Mouse (Mus musculus): ENCODE results near the gene Fgf14. TPM values are rescaled to one million over a fixed set of nuclear protein-coding genes. Genes with fewer than 3 reads are reported as not detected.
"Not testable (repeated sequence)": the region's sequence is repeated elsewhere in the genome, so short reads cannot be mapped to it uniquely, and the experiment has no call there.

Fgf14 gene
- polyA plus RNA-seq, 1 experiment from 2014 or later: 8.3 TPM

DNA sequence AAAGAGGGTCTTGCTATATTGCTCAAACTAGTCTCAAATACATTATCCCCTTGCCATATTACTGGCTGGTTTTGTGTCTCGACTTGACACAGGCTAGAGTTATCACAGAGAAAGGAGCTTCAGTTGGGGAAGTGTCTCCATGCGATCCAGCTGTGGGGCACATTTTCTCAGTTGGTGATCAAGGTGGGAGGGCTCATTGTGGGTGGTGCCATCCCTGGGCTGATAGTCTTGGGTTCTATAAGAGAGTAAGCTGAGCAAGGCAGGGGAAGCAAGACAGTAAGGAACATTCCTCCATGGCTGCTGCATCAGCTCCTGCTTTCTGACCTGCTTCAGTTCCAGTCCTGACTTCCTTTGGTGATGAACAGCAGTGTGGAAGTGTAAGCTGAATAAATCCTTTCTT is 141.6 kb downstream of the Fgf14 start:
- not testable (repeated sequence) for H3K4me1 ChIP-seq (replicated peaks; ENCODE audit: control insufficient read depth, insufficient read depth, low read length); H3K9ac ChIP-seq (ENCODE audit: low read depth, low read length); DNase-seq (ENCODE audit: low spot score); H3K4me2 ChIP-seq (replicated peaks; ENCODE audit: low read depth, low read length); H3K27ac ChIP-seq (ENCODE audit: low read depth, low read length); ATAC-seq (ENCODE audit: low FRiP score); H3K9me3 ChIP-seq (ENCODE audit: control insufficient read depth, low read length); H3K4me3 ChIP-seq (ENCODE audit: low read depth, low read length); H3K27me3 ChIP-seq (ENCODE audit: control insufficient read depth, insufficient read depth, low read length); H3K36me3 ChIP-seq (ENCODE audit: control insufficient read depth, insufficient read depth, low read length)
- 66% methylated on average over 2 of the region's 2 CpGs for WGBS

GRCm38 (mm10) chr14:124532051-124532450 is 144.9 kb downstream of the Fgf14 start:
- DNase-seq (ENCODE audit: low spot score) (no peak), ATAC-seq (ENCODE audit: low FRiP score) (no peak)
- Histone ChIP-seq H3K27ac (ENCODE audit: low read depth, low read length) (no peak overlapping the region), H3K4me2 (replicated peaks; ENCODE audit: low read depth, low read length) (no peak overlapping the region), H3K4me3 (ENCODE audit: low read depth, low read length) (no peak overlapping the region), H3K4me1 (replicated peaks; ENCODE audit: control insufficient read depth, insufficient read depth, low read length) (no peaks in the 10 kb centered on the region), H3K27me3 (ENCODE audit: control insufficient read depth, insufficient read depth, low read length) (no peaks in the 10 kb centered on the region), H3K36me3 (ENCODE audit: control insufficient read depth, insufficient read depth, low read length) (no peaks in the 10 kb centered on the region), H3K9me3 (ENCODE audit: control insufficient read depth, low read length) (no peaks in the 10 kb centered on the region), H3K9ac (ENCODE audit: low read depth, low read length) (no peak overlapping the region)
- 79% methylated on average over 1 of the region's 1 CpGs for WGBS

DNA sequence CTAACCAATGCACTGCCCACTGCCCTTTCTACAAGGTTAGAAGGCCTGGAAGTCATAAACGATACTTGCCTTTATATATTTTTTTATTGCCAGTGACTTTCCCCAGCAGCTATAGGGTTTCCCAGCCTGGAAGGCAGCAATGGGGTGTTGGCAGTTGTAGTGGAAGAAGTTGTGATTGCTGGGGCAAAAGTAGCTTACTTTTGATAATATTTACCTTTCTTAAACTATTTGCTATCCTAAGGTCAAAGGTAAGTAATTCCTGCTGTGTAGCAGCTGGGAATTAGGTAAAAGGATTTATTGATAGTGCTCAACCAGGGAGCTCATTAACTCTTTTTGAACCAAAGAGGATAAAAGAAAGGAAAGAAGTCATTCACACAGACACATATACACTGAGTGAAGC is 164.9 kb downstream of the Fgf14 start:
- WGBS: 75% methylated on average over 1 of the region's 1 CpGs
- Histone ChIP-seq H3K36me3 (ENCODE audit: control insufficient read depth, insufficient read depth, low read length) (no peaks in the 10 kb centered on the region), H3K9ac (ENCODE audit: low read depth, low read length) (no peak overlapping the region), H3K4me2 (replicated peaks; ENCODE audit: low read depth, low read length) (no peak overlapping the region), H3K4me3 (ENCODE audit: low read depth, low read length) (no peak overlapping the region), H3K27me3 (ENCODE audit: control insufficient read depth, insufficient read depth, low read length) (no peaks in the 10 kb centered on the region), H3K9me3 (ENCODE audit: control insufficient read depth, low read length) (no peaks in the 10 kb centered on the region), H3K4me1 (replicated peaks; ENCODE audit: control insufficient read depth, insufficient read depth, low read length) (no peaks in the 10 kb centered on the region), H3K27ac (ENCODE audit: low read depth, low read length) (no peak overlapping the region)
- DNase-seq (ENCODE audit: low spot score): no peak
- ATAC-seq (ENCODE audit: low FRiP score): no peak

DNA sequence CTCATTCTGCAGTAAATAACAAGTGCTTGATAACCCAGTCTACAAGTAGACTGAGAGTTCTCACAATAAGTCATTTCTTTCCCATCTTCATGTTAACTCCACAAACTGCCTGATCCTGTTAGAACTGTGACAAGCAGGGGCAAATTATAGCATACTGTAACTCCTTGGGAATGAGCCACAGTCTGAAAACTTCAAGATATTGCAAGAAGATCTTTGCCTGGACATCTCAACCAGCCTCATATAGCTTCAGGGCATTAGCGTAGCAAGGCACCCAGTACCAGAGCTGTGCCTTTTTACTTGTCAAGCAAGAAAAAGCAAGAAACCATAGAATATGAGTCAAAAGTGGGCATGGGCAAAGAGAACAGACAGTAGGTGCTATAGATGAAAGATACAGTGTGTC is 188.0 kb downstream of the Fgf14 start:
- no peak overlapping the region for H3K4me2 ChIP-seq (replicated peaks; ENCODE audit: low read depth, low read length)
- no peak for ATAC-seq (ENCODE audit: low FRiP score)
- no peak overlapping the region for H3K9ac ChIP-seq (ENCODE audit: low read depth, low read length)
- H3K4me3 ChIP-seq (ENCODE audit: low read depth, low read length): no peak overlapping the region
- DNase-seq (ENCODE audit: low spot score): no peak
- H3K36me3 ChIP-seq (ENCODE audit: control insufficient read depth, insufficient read depth, low read length): no peaks in the 10 kb centered on the region
- no peak overlapping the region for H3K27ac ChIP-seq (ENCODE audit: low read depth, low read length)
- WGBS: 90% methylated on average over 1 of the region's 1 CpGs
- no peaks in the 10 kb centered on the region for H3K27me3 ChIP-seq (ENCODE audit: control insufficient read depth, insufficient read depth, low read length)
- H3K4me1 ChIP-seq (replicated peaks; ENCODE audit: control insufficient read depth, insufficient read depth, low read length): no peaks in the 10 kb centered on the region
- H3K9me3 ChIP-seq (ENCODE audit: control insufficient read depth, low read length): no peaks in the 10 kb centered on the region

DNA sequence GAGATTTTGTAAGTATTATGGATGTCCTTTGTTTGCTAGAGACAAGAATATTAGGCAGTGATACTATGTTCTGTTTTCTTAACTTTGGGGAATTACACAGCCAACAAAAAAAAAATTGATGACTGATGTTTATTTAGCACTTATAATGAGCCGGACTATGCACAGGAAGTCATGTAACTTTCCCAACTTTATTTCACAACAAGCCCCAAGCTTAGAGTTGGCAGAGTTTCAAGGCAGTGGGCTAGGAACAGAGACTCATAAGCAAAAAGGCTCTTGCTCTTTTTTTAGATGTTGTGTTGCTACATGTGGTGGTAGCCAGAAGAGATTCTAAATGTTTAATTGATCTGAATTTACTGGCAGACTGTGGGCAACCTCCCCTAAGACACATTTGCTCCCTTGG is 191.7 kb downstream of the Fgf14 start:
- Histone ChIP-seq H3K9me3 (ENCODE audit: control insufficient read depth, low read length) (no peaks in the 10 kb centered on the region), H3K4me3 (ENCODE audit: low read depth, low read length) (no peak overlapping the region), H3K27me3 (ENCODE audit: control insufficient read depth, insufficient read depth, low read length) (no peaks in the 10 kb centered on the region), H3K27ac (ENCODE audit: low read depth, low read length) (no peak overlapping the region), H3K4me2 (replicated peaks; ENCODE audit: low read depth, low read length) (no peak overlapping the region), H3K36me3 (ENCODE audit: control insufficient read depth, insufficient read depth, low read length) (no peaks in the 10 kb centered on the region), H3K9ac (ENCODE audit: low read depth, low read length) (no peak overlapping the region), H3K4me1 (replicated peaks; ENCODE audit: control insufficient read depth, insufficient read depth, low read length) (no peaks in the 10 kb centered on the region)
- no peak for ATAC-seq (ENCODE audit: low FRiP score)
- no peak for DNase-seq (ENCODE audit: low spot score)
- 81% methylated on average over 1 of the region's 1 CpGs for WGBS

DNA sequence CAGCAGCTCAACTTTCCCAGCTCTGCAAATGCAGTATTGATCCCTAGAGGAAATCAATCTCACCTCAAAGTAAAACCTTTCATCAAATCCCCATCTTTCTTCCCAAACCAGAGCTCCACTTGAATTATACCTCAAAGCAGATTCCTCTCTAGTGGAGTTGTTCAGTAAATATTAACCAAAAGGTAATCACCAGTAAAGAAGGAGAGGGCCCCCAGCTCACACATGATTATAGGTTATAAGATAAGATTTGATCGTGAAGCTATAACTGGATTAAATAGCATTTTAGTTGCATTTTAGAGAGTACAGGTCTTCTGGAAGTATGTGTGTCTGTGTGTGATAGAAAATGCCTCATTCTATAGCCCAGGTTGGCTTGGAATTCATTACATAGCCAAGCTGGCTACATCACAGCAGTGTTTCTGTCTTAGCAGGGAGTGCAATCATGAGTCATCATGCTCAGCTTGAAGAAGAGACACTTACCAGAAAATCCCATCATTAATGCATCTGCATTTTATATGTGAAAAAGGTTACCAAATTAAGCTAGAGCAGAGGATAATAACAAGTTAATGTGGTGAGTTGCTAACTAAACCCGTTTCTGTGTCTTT is 202.8 kb downstream of the Fgf14 start:
- WGBS: 82% methylated on average over 2 of the region's 2 CpGs
- no peak overlapping the region for H3K4me2 ChIP-seq (replicated peaks; ENCODE audit: low read depth, low read length)
- ATAC-seq (ENCODE audit: low FRiP score): no peak
- DNase-seq (ENCODE audit: low spot score): no peak
- no peaks in the 10 kb centered on the region for H3K36me3 ChIP-seq (ENCODE audit: control insufficient read depth, insufficient read depth, low read length)
- H3K9me3 ChIP-seq (ENCODE audit: control insufficient read depth, low read length): no peaks in the 10 kb centered on the region
- no peaks in the 10 kb centered on the region for H3K4me1 ChIP-seq (replicated peaks; ENCODE audit: control insufficient read depth, insufficient read depth, low read length)
- no peak overlapping the region for H3K4me3 ChIP-seq (ENCODE audit: low read depth, low read length)
- H3K27ac ChIP-seq (ENCODE audit: low read depth, low read length): no peak overlapping the region
- no peaks in the 10 kb centered on the region for H3K27me3 ChIP-seq (ENCODE audit: control insufficient read depth, insufficient read depth, low read length)
- no peak overlapping the region for H3K9ac ChIP-seq (ENCODE audit: low read depth, low read length)

DNA sequence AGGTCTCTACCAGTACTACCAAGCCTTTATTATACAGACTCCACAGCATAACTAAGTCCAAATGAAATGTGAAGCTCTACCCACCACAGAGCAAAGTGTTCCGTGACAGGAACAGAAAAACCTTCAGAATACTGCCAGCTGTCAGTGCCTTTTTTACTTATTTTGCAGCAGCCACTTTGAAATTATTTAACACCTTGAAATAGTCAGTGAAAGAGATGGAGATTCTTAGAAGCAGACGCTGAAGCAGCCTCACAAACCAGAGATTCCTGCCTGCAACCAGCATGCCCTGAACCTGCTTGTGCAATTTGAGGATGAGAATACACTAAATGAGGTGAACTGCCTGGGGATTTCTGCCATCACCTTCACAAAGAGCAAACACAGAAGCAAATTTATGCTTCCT is 206.0 kb downstream of the Fgf14 start:
- H3K9me3 ChIP-seq (ENCODE audit: control insufficient read depth, low read length): no peaks in the 10 kb centered on the region
- no peak overlapping the region for H3K4me2 ChIP-seq (replicated peaks; ENCODE audit: low read depth, low read length)
- no peak overlapping the region for H3K4me3 ChIP-seq (ENCODE audit: low read depth, low read length)
- no peaks in the 10 kb centered on the region for H3K4me1 ChIP-seq (replicated peaks; ENCODE audit: control insufficient read depth, insufficient read depth, low read length)
- no peak for ATAC-seq (ENCODE audit: low FRiP score)
- H3K36me3 ChIP-seq (ENCODE audit: control insufficient read depth, insufficient read depth, low read length): no peaks in the 10 kb centered on the region
- H3K27me3 ChIP-seq (ENCODE audit: control insufficient read depth, insufficient read depth, low read length): no peaks in the 10 kb centered on the region
- no peak for DNase-seq (ENCODE audit: low spot score)
- H3K9ac ChIP-seq (ENCODE audit: low read depth, low read length): no peak overlapping the region
- WGBS: 81% methylated on average over 2 of the region's 2 CpGs
- no peak overlapping the region for H3K27ac ChIP-seq (ENCODE audit: low read depth, low read length)

DNA sequence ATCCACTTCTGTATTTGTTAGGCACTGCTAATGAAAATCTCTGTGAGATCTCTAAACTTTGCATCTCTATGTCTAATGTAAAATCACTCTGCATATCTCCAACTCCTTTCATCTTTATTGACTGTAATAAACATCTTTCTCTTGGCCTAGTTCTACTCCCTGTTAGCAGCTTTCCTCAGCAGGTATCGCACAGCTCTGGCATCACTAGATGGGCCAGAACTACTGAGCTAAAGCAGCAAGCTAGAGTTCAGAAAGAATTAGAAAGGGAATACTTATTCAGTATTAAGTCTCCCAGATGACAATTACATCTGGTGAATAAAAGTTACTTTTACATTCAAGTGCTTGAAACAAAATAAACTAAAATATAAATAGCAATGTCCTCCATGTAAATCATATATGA is 221.8 kb downstream of the Fgf14 start:
- no peak for DNase-seq (ENCODE audit: low spot score)
- Histone ChIP-seq H3K4me1 (replicated peaks; ENCODE audit: control insufficient read depth, insufficient read depth, low read length) (no peaks in the 10 kb centered on the region), H3K27ac (ENCODE audit: low read depth, low read length) (no peak overlapping the region), H3K9ac (ENCODE audit: low read depth, low read length) (no peak overlapping the region), H3K36me3 (ENCODE audit: control insufficient read depth, insufficient read depth, low read length) (no peaks in the 10 kb centered on the region), H3K9me3 (ENCODE audit: control insufficient read depth, low read length) (no peaks in the 10 kb centered on the region), H3K4me3 (ENCODE audit: low read depth, low read length) (no peak overlapping the region), H3K4me2 (replicated peaks; ENCODE audit: low read depth, low read length) (no peak overlapping the region), H3K27me3 (ENCODE audit: control insufficient read depth, insufficient read depth, low read length) (no peaks in the 10 kb centered on the region)
- no peak for ATAC-seq (ENCODE audit: low FRiP score)
- 89% methylated on average over 1 of the region's 1 CpGs for WGBS

DNA sequence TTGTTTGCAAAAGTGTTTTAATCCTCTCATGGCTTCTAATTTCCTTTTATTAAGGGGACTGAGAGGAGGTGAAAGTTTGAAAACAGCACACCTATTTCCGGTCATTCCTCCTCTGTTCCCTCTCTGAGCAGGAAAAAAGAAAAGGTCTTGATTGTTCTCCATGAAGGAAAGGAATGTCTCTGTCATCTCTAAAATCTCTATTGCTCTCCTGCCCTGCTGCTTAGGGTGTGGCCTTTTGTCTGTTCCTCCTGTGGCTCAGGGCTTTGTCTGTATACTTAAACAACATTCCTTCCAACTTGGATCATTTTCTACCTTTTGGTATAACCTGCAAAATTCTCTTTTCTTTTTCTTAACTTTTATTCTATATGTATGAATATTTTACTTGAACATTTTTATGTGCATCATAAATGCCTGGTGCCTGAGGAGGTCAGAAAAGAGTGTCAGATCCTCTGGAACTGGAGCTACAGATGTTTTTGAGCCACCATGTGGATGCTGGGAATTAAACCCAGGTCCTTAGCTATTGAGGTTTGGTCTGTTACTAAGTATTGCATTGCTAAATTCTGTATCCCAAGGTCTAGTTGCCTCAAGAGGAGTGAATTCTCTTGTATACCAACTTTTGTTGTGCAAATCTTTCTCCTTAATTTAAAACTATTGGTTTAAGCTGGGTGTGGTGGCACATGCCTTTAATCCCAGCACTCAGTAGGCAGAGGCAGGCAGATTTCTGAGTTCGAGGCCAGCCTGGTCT is 230.7 kb downstream of the Fgf14 start:
- WGBS: 85% methylated on average over 2 of the region's 2 CpGs
- Histone ChIP-seq H3K4me1 (replicated peaks; ENCODE audit: control insufficient read depth, insufficient read depth, low read length) (no peaks in the 10 kb centered on the region), H3K36me3 (ENCODE audit: control insufficient read depth, insufficient read depth, low read length) (no peaks in the 10 kb centered on the region), H3K9ac (ENCODE audit: low read depth, low read length) (no peak overlapping the region), H3K9me3 (ENCODE audit: control insufficient read depth, low read length) (no peaks in the 10 kb centered on the region), H3K27me3 (ENCODE audit: control insufficient read depth, insufficient read depth, low read length) (no peaks in the 10 kb centered on the region), H3K4me3 (ENCODE audit: low read depth, low read length) (no peak overlapping the region), H3K4me2 (replicated peaks; ENCODE audit: low read depth, low read length) (no peak overlapping the region), H3K27ac (ENCODE audit: low read depth, low read length) (no peak overlapping the region)
- ATAC-seq (ENCODE audit: low FRiP score) (no peak), DNase-seq (ENCODE audit: low spot score) (no peak)

Data from hindbrain, embryonic 11.5 days (tissue).